Mouse (Mus musculus) E14TG2a.4 (cell line): ENCODE data around the gene Ctnna3.

Experiments used
- CTCF ChIP-seq: conservative IDR thresholded peaks from 2 replicates; pipeline ENCODE4 v1.5.1; 2014; ENCODE audit warnings: low read length
- NANOG ChIP-seq: IDR thresholded peaks from 2 replicates; pipeline ENCODE4 v1.6.1; 2014; ENCODE audit warnings: borderline replicate concordance, low read length, mixed read lengths

GRCm38 (mm10) chr10:64636760-64637159 lies 1206.9 kb downstream of the Ctnna3 start:
- no peak for TF ChIP-seq CTCF
- TF ChIP-seq NANOG, result no peak
